Mouse (Mus musculus) gastrocnemius, adult 2 months (tissue): Measurements from ENCODE around the gene Ngb. TPM values are rescaled to one million over a fixed set of nuclear protein-coding genes. Genes with fewer than 3 reads are reported as not detected.

Experiments
- DNase-seq: peaks from one replicate; pipeline ENCODE4 v3.0.0; 2022
- H3K27ac ChIP-seq: fragments of 200-600 bp; 2 replicates; pipeline ENCODE4 v1.8.1; 2022; ENCODE audit warnings: mild to moderate bottlenecking
- H3K4me3 ChIP-seq: fragments of 200-600 bp; 2 replicates; pipeline ENCODE4 v1.8.1; 2022; ENCODE audit warnings: mild to moderate bottlenecking, moderate library complexity
- CTCF ChIP-seq: fragments of 200-600 bp; IDR thresholded peaks from 2 replicates; pipeline ENCODE4 v1.8.1; 2022; ENCODE audit warnings: antibody characterized with exemption, mild to moderate bottlenecking, moderate library complexity
- intact Hi-C: fragments of 180-260 bp; cut with DNase I; formaldehyde crosslinking; loops from one replicate; pipeline ENCODE4 v1.15.1; 2025
- total RNA-seq, 2 experiments: library from RNA; stranded (reverse); gene quantifications; 2 replicates each; pipeline ENCODE4 v1.2.3; 2021

Gene Ngb
- total RNA-seq, 2 experiments from 2014 or later: 0.14 to 0.20 TPM

GRCm38 (mm10) chr12:87087236-87087635 lies 15.1 kb downstream of the Ngb start:
- no peak overlapping the region for H3K4me3 ChIP-seq
- no peak for TF ChIP-seq CTCF
- intact Hi-C loops: no loop called here
- DNase-seq: no peak
- H3K27ac ChIP-seq: no peak overlapping the region

- Histone ChIP-seq H3K27ac (no peak overlapping the region), H3K4me3 (no peak overlapping the region)
- DNase-seq: no peak
- intact Hi-C loops: no loop called here
- no peak for TF ChIP-seq CTCF
Measured at GRCm38 (mm10) chr12:87082797-87083196, 19.5 kb downstream of the Ngb start.

- Histone ChIP-seq H3K4me3 (no peak overlapping the region), H3K27ac (no peak overlapping the region)
- intact Hi-C loops: no loop called here
- no peak for TF ChIP-seq CTCF
- no peak for DNase-seq
Measured at GRCm38 (mm10) chr12:87076610-87077009, 25.7 kb downstream of the Ngb start.

- TF ChIP-seq CTCF: no peak
- Histone ChIP-seq H3K27ac (no peak overlapping the region), H3K4me3 (no peak overlapping the region)
- DNase-seq: no peak
- intact Hi-C loops: no loop called here
Measured at GRCm38 (mm10) chr12:87070520-87070919, 31.8 kb downstream of the Ngb start.

DNA sequence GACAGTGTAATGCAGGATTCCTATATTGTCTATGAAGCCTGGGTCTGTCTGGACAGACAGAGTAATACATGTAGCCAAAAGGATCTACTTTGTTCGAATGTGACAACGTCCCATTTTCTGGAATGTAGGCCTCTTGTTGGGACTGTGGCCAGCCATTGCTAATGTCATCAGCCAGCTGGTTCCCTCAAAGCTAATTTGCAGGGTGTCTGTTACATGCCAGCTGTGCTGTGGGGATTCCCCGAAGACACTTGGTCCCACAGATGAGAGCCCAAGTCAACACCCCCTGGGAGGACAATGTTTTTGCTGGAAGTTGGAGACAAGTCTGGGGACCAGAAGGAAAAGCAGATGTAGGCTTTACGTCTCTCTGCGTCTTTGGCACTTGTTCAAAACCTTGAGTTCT lies 35.9 kb downstream of the Ngb start:
- no peak for DNase-seq
- no peak overlapping the region for H3K4me3 ChIP-seq
- no peak for TF ChIP-seq CTCF
- no peak overlapping the region for H3K27ac ChIP-seq
- intact Hi-C loops: no loop called here

- no peak for TF ChIP-seq CTCF
- no peak for DNase-seq
- H3K4me3 ChIP-seq: no peak overlapping the region
- no peak overlapping the region for H3K27ac ChIP-seq
- intact Hi-C loops: no loop called here
Measured at GRCm38 (mm10) chr12:87065446-87065845, 36.9 kb downstream of the Ngb start.

DNA sequence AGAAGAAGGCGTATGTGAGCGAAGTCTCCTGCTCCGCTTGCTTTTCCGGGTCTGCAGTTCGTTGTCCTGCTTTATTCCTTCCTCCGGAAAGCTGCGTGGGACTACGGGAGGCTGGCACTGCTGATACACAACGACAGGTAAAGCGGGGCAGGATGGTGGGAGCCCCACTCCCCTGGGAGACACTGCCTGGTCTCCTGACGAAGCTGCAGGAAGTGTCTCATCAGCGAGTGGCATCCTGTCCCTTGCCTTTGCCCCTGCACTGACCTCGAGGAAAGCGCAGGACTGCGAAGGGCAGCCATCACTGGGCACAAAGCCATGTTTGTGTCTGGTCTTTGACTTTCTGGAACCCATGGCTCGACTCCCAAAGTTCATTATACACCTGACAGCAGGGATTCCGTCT lies 45.3 kb downstream of the Ngb start:
- TF ChIP-seq CTCF: no peak
- H3K27ac ChIP-seq: no peak overlapping the region
- DNase-seq: no peak
- intact Hi-C loops: no loop called here
- no peak overlapping the region for H3K4me3 ChIP-seq

GRCm38 (mm10) chr12:87054873-87055272 lies 47.5 kb downstream of the Ngb start:
- intact Hi-C loops: no loop called here

DNA sequence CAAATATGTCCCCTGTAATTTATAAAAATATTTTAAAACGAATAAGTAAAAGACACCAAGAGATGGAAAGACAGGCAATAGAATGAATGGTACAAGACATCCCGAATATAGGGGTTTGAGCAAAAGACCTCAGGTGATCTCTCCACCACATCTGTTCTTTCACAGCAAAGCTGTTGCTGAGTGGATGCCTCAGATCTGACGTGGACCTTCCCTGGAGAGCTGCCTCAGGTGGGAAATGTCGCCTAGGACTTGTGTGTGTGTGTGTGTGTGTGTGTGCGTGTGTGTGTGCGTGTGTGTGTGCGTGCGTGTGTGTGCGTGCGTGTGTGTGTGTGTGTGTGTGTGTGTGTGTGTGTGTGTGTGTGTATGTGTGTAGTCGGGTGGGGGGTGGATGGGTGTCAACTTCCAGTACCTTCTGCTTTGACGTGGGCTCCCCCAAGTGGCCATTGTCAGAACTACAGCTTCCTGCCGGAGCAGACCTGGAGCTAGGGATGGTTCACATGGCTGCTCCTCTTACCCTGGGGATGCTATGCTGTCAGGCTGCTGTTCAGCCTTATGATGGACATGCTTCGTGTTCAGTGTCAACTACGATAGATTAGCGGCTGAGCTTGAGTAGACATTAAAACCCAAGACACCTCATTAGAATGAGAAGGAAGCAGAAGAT lies 49.5 kb downstream of the Ngb start:
- no peak overlapping the region for H3K4me3 ChIP-seq
- H3K27ac ChIP-seq: no peak overlapping the region
- peak; percentile 76 for TF ChIP-seq CTCF
- DNase-seq: peak; percentile 85
- intact Hi-C loops: loop anchor here (2.0 kb wide), 3 partner anchors 52 to 284 kb away; no protein-coding TSS in a partner anchor

More at GRCm38 (mm10) chr12:87054873-87055272, 47.5 kb downstream of the Ngb start:
- TF ChIP-seq CTCF: no peak
- Histone ChIP-seq H3K27ac (no peak overlapping the region), H3K4me3 (no peak overlapping the region)
- no peak for DNase-seq

DNA sequence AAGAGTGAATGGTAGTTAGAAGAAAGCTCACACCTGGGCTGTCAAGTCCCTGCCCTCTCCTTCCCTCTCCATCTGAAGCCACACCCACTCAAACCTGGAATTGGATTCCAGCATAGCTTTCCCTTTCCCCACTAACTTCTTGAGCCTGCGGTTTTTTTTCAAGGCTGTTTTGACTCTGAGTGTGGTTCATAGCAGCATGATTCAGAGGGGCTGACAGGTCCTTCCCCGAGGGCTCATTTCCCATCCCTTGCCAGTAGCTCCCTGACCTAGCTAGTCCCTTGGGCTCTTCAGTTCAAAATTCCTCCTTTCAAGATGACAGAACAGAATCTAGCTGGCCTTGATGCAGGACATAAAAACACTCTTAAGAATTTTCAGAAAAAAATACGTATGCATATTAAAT lies 54.8 kb downstream of the Ngb start:
- no peak for DNase-seq
- intact Hi-C loops: no loop called here
- TF ChIP-seq CTCF: no peak
- Histone ChIP-seq H3K4me3 (no peak overlapping the region), H3K27ac (no peak overlapping the region)

Other genes starting within 250 kb of the Ngb start
- gene Irf2bpl, start 217.7 kb downstream of the Ngb start, total RNA-seq: 10 to 100 TPM; 21.5 to 28.2 TPM
- gene Cipc, start 155.5 kb downstream of the Ngb start, total RNA-seq: 10 to 100 TPM; 32.2 to 33.8 TPM
- not detected for gene Zdhhc22, start 112.1 kb downstream of the Ngb start, total RNA-seq
- gene Tmem63c, start 81.2 kb downstream of the Ngb start, total RNA-seq: not detected
- gene Gstz1, start 44.6 kb upstream of the Ngb start, total RNA-seq: 10 to 100 TPM; 33.1 to 40.2 TPM
- 1 to 10 TPM; 6.2 to 6.3 TPM for gene Pomt2, start 45.4 kb upstream of the Ngb start, total RNA-seq
- not detected for gene Samd15, start 97.2 kb upstream of the Ngb start, total RNA-seq
- gene Tmed8, start 97.9 kb upstream of the Ngb start, total RNA-seq: 1 to 10 TPM; 1.6 to 2.2 TPM
- gene Noxred1, start 136.2 kb upstream of the Ngb start, total RNA-seq: 1 to 10 TPM in 1 of 2 experiments, under 1 TPM in 1; 0.26 to 1.1 TPM
- 1 to 10 TPM; 7.3 to 9.5 TPM for gene Vipas39, start 163.7 kb upstream of the Ngb start, total RNA-seq
- gene Ahsa1, start 163.9 kb upstream of the Ngb start, total RNA-seq: 100 to 1,000 TPM; 120 to 154 TPM
- gene Ism2, start 197.2 kb upstream of the Ngb start, total RNA-seq: not detected